Mouse (Mus musculus) left cerebral cortex, adult 8-10 months (tissue): Measurements from ENCODE around the gene Pfkfb2. TPM values are rescaled to one million over a fixed set of nuclear protein-coding genes. Genes with fewer than 3 reads are reported as not detected.

Source experiments
- DNase-seq, 2 experiments: peaks; one replicate each; pipeline ENCODE4 v3.0.0; 2022; ENCODE audit warnings: low spot score in 2 of 2
- total RNA-seq, 4 experiments: library from RNA; stranded (reverse); gene quantifications; 2 replicates each; pipeline ENCODE4 v1.2.4; 2022

Gene Pfkfb2
- total RNA-seq, 4 experiments from 2014 or later: 44.4 to 48.1 (median 46.4) TPM

- no peak for DNase-seq
These were observed 9.6 kb upstream of the Pfkfb2 start for GRCm38 (mm10) chr1:130738551-130739106.

DNA sequence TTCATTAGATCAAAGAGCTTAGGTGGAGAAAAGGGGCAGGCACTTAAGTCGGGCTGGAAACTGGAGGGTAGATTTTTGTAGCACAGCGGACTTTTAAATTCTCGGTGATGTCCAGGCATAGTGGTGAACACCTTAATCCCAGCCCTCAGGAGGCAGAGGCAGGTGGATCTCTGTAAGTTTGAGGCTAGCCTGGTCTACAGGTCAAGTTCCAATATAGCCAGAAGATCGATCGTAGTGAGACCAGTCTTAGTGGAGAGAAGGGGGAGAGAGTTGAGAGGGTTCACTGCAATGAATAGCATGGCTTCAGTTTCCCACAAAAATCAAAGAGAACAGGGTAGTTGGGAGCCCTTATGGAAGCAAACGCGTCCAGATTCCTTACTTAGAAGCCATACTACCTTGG, 8.9 kb upstream of the Pfkfb2 start:
- DNase-seq: no peak

DNA sequence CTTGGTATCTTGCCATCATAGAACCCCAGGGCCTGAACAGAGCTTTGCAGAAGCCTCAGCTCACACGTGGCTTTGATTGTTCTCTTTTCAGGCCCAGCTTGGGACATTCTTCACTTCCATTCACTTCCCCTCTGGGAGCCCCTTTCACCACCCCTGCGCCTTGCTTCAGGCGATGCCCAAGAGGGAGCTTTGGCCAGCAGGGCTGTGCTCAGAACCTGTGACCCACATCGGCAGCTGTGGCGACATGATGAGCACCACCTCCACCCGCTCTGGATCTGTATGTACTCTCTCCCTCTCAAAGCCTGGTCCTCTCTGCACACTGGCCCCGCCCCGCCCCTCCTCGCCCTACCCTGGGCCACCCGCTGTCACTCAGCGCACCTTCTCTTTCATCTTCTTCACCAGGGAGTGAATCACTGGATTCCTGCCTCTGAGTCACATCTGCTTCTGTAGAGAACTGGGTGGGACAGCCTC, 8.4 kb upstream of the Pfkfb2 start:
- DNase-seq: no peak

DNA sequence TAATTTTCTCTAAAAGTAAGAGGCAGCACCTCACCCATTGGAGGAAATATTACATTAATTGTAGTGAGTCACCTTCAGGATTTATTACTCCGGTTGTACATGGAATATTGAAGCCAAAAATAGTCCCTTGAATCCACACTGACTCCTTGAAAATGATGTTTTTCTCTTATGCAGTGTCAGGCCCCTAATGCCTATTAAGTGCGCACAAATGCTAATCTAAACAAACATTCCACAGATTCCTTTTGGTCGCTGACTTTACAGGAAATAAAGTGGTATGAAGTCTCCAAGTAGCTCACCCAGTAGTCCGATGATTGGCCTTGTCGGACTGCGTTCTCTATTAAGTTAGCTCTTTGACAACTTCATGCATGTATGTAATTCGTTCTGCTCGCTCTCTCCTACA, 5.8 kb upstream of the Pfkfb2 start:
- no peak for DNase-seq

DNA sequence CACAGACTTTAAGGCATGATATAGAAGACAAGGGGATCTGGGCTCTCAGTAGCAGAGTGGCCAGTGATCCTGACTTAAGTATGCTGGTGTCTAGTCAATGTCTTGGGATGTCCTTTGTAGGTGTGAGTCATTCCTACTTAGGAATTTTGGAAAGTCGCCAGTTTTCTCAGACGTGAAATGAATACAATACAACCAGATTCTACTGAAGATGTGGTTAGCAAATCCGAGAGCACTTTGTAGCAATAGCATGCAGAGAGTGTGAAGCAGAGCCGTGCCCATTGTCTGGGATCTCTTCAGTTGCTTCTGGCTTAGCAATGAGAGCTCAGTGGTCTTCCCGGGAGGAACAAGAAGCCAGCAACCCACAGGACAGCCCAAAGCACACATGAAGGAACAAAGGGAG, 5.4 kb upstream of the Pfkfb2 start:
- DNase-seq: no peak

GRCm38 (mm10) chr1:130733671-130734070, 4.6 kb upstream of the Pfkfb2 start:
- DNase-seq: peak in 1 of 2 experiments; percentile 43

DNA sequence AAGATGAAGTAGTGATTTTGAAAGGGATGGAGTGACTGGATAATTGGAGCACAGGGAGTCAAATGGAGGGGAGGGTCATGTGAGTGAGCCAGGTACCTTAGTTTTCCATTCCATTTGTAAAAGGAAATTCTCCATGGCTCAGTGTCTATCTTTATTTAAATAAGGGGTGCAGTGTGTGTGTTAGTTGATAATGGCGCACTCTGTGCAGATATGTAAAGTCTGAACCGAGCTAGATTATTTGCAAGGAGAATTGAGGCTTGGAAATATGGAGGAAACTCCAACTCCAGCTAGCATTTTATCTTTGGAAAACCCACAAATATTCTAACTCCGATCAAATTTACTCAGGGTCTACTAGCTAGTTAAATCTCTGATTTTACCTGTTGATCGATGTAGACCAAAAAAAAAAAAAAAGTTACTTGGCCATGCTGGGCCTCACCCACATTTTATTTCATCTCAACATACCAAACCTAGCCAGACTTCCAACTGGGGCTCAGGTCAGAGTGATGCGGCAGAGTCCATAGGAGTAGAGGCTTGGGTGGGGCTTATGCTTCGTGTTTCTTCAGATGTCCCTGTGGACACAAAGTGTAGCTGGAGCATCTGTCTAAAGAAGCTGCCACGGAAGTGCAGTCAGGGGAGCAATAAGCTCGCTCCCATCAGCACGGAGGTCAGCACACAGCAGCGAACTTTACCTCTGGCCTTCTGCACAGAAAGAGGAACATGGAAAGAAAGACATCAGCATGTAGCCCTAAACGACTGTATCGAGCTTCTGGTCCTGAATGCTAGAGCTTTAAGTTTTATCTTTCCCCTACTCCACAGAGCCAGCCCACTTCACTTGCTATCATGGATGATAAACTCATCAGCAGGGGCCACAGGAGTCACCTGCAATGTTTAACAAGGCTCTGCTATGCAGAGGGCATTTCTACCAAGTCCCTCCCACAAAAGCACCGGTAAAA, 3.9 kb upstream of the Pfkfb2 start:
- no peak for DNase-seq

DNA sequence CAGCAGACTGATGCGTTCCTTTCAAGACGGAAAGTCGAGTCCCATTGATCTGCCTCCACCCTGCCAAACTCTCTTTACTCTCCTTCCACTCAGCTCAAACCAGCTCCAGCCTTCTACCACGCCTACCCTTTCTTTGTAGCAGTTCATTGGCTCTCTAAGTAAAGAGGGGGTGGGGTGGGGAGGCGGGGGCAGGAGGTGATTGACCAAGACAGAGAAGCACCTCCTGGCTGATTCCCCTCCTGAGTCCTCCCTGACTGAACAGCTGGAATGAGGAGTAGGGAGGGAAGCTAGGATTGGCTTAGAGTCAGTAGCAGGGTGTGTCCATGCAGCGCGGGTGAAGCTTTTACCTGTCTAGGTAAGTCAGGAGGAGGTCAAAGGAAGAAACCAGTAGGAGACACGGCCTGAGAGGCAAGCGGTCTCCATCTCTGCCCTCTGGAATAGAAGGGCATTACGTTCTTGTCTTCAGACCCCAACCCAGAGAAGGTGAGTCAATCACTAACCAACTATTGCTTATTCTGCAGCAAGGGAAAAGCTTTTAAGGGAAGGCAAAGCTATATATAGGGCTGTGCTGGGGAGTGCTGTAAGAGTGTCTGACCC, 2.8 kb upstream of the Pfkfb2 start, which contains the start of gene AA986860:
Gene AA986860, plus strand, starts transcription at position 236 of the 597 bp plus-strand sequence.
- no peak for DNase-seq

DNA sequence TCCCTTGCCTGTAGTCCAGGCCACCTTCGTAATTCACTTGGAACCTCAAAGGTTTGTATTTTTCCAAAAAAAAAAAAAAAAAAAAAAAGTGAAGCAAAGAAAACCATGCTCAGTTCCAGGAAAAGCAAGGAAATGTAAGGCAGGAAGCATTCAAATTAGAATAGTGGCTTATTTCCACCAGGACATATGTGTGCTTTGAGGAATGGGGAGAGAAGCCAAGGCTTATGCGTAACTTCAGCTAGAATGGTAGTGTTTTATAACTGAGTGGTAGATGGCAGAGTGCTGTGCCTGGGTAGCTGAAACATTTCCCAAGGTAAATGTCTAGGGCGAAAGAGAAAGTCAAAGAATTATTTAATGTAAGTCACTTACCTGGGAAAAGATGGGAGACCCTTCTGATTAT, 345 bp downstream of the Pfkfb2 start:
- no peak for DNase-seq

- no peak for DNase-seq
These were observed 983 bp downstream of the Pfkfb2 start for GRCm38 (mm10) chr1:130728070-130728469.

- no peak for DNase-seq
These were observed 2.7 kb downstream of the Pfkfb2 start for GRCm38 (mm10) chr1:130726396-130726795.

DNA sequence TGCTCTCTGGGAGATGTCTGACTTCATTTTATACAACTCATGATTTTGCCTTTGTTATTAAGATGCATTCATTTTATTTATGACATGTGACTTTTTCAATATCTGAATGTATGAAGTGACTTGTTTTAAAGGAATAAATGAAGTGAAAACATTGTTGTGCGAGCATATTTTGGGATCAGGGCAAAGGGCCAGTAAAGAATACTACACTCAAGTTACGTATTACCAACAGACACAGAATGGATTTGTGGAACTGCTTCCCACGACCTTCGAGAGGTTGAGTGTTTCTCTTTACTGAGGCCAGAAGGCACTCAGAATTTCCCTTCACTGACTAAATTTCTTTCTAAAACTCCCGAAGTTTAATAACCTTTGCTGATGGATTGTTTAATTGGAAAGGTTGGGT, 4.8 kb downstream of the Pfkfb2 start:
- no peak for DNase-seq

GRCm38 (mm10) chr1:130717291-130717871, 11.7 kb downstream of the Pfkfb2 start, which contains the start of gene Yod1:
Yod1 (plus strand) TSS chr1:130717327.
- peak; percentile 75 to 77 for DNase-seq

DNA sequence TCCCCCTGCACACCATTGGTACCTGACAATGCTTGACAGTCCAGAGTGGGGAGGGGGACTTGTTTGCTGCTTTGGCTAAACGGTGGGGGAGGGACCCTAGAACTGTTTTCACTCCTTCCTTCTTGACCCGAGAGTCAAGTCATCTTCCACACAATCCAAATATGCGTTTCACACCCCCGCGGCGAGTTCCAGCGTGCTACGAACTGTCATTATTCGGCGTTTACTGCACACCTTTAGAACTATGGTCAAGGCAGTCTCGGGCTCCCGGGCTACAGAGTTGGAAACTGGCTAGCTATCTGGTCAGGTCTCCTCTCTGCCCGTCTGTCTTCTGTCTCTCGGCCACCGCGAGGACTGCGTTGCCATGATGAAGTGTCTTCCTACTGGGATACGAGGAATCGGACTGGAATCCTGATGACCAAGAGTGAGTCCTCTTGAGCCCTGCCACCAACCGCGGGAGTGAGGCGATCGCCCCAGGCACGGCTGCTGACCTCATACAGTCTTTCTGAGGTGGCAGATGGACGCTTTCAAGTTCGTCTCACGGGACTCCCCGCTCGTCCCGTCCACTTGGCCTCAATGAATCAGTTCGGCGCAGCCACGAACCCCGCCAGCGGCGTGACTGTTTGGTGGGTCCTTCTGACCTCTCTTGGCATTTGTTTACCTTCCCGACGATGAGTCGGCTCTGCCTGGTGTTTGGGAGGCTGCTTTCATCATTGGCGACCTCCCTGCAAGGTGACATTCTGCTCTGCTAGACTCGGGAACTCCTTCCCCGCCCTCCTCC, 12.4 kb downstream of the Pfkfb2 start:
- DNase-seq: peak; percentile 19 to 49

GRCm38 (mm10) chr1:130716218-130716512, 12.9 kb downstream of the Pfkfb2 start:
- DNase-seq: no peak

GRCm38 (mm10) chr1:130715561-130716217, 13.4 kb downstream of the Pfkfb2 start, which contains the start of gene Gm29427:
Gm29427 (minus strand) TSS chr1:130715799.
- DNase-seq: peak; percentile 95 to 97

DNA sequence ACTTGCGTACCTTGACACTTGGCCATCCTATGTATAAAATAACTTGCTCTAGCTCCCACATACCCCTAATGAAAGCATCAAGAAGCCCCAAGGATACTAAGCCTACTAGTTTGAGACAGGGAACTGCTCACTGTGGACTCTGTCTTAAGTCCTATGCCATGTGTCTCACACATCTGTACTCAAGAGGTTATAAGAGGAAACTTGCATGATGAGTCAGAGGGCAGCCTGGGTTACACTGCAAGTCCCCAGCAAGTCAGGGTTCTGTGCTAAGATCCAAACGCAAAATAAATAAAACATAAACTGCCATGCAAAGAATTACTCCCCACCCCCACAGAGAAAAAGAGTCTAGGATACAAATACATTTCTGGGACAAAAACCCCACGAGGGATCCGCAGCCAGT, 15.0 kb downstream of the Pfkfb2 start:
- DNase-seq: no peak

- DNase-seq: no peak
These were observed 18.6 kb downstream of the Pfkfb2 start for GRCm38 (mm10) chr1:130710283-130711080.

GRCm38 (mm10) chr1:130703613-130704012, 25.4 kb downstream of the Pfkfb2 start:
- no peak for DNase-seq

- DNase-seq: no peak
These were observed 27.1 kb downstream of the Pfkfb2 start for GRCm38 (mm10) chr1:130701976-130702375.
